Mouse (Mus musculus): ENCODE measurements around the gene Map2k4.

GRCm38 (mm10) chr11:65818193-65818592 lies 30.1 kb upstream of the Map2k4 start:
- TF ChIP-seq CTCF (IDR thresholded peaks at IDR 0.05; ENCODE audit: low read depth) (no peak), EP300 (IDR thresholded peaks at IDR 0.05; ENCODE audit: low read depth) (no peak)
